In the genomic region with DNA sequence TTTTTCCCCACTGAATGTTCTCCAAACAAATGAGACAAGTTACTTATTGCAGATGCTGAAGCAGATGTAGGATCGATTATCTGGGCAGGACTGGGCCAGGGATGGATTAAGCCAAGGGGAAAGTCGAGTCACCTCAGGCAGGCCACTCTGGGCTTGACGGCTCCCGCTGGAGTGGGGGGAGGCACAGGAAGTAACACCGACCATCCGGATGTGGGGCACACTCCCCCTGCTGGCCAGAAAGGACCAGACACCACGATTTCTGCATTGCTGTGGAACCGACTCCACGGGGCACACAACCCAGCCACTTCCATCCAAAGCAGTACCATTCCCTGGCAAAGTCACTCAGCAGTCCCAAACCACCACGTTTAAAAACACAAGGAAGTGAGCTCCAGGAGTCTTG, we compare ENCODE assay signal across 11 mouse cellular contexts. TPM values are rescaled to one million over a fixed set of nuclear protein-coding genes. Genes with fewer than 3 reads are reported as not detected.
DNase-seq lines count a peak whose midpoint lies in the region; ATAC-seq and TF ChIP-seq lines count a peak whose summit lies in the region.
"Had no signal": no experiment of that assay in that cellular context is flagged by ENCODE, and none has a peak within 500 bp of the region (broad histone marks: within the 10 kb centered on the region; RNA-seq: fewer than 3 reads in every experiment).

No protein-coding gene starts in this region.

- no peaks in the 10 kb centered on the region for H3K9me3 ChIP-seq in hindbrain, postnatal 0 days (ENCODE audit: low read length)
- H3K9me3 ChIP-seq in hindbrain, embryonic 16.5 days (ENCODE audit: control insufficient read depth, low read length) = no peaks in the 10 kb centered on the region
- no peaks in the 10 kb centered on the region for H3K9me3 ChIP-seq in E14TG2a.4 (ENCODE audit: low read length)
- H3K9me3 ChIP-seq in hindbrain, embryonic 13.5 days = no peaks in the 10 kb centered on the region
- H3K9me3 ChIP-seq: embryonic facial prominence, embryonic 12.5 days; liver, embryonic 15.5 days; stomach, embryonic 15.5 days had no signal

- H3K27me3 ChIP-seq in hindbrain, postnatal 0 days (ENCODE audit: insufficient read depth, low read length) = no peaks in the 10 kb centered on the region
- no peaks in the 10 kb centered on the region for H3K27me3 ChIP-seq in hindbrain, embryonic 16.5 days (replicated peaks; ENCODE audit: control insufficient read depth, insufficient read depth, low read length)
- no peaks in the 10 kb centered on the region for H3K27me3 ChIP-seq in E14TG2a.4 (ENCODE audit: insufficient read depth, low read length)
- H3K27me3 ChIP-seq in hindbrain, embryonic 13.5 days = no peaks in the 10 kb centered on the region
- H3K27me3 ChIP-seq: embryonic facial prominence, embryonic 12.5 days; liver, embryonic 15.5 days; stomach, embryonic 15.5 days had no signal

- H3K4me2 ChIP-seq in hindbrain, postnatal 0 days (ENCODE audit: low read depth, low read length) = no peak overlapping the region
- H3K4me2 ChIP-seq in hindbrain, embryonic 16.5 days (ENCODE audit: low read length) = no peak overlapping the region
- H3K4me2 ChIP-seq in hindbrain, embryonic 13.5 days = no peak overlapping the region
- H3K4me2 ChIP-seq: embryonic facial prominence, embryonic 12.5 days; liver, embryonic 15.5 days; stomach, embryonic 15.5 days had no signal

- TF ChIP-seq CTCF in hindbrain, postnatal 0 days (IDR thresholded peaks at IDR 0.05; ENCODE audit: low read depth) = peak; percentile 67
- peak; percentile 41 for TF ChIP-seq CTCF in E14TG2a.4 (conservative IDR thresholded peaks at IDR 0.05; ENCODE audit: low read length)

- H3K4me3 ChIP-seq in hindbrain, postnatal 0 days (ENCODE audit: low read length) = no peak overlapping the region
- H3K4me3 ChIP-seq in hindbrain, embryonic 16.5 days (ENCODE audit: low read length) = no peak overlapping the region
- no peak overlapping the region for H3K4me3 ChIP-seq in E14TG2a.4 (replicated peaks; ENCODE audit: low read length)
- H3K4me3 ChIP-seq in hindbrain, embryonic 13.5 days = no peak overlapping the region
- H3K4me3 ChIP-seq: embryonic facial prominence, embryonic 12.5 days; liver, embryonic 15.5 days; stomach, embryonic 15.5 days had no signal

- H3K27ac ChIP-seq in hindbrain, postnatal 0 days = no peak overlapping the region
- no peak overlapping the region for H3K27ac ChIP-seq in hindbrain, embryonic 16.5 days (ENCODE audit: low read depth, low read length)
- H3K27ac ChIP-seq in hindbrain, embryonic 13.5 days = no peak overlapping the region
- H3K27ac ChIP-seq: embryonic facial prominence, embryonic 12.5 days; liver, embryonic 15.5 days; stomach, embryonic 15.5 days had no signal

- peak; percentile 27 for DNase-seq in hindbrain, postnatal 0 days (ENCODE audit: low spot score)
- DNase-seq in cerebellum, adult 11 months = peak; percentile 3
- peak; percentile 38 to 51 for DNase-seq in left cerebral cortex, postnatal 25 days (ENCODE audit: low spot score in 2 of 2)
- peak; percentile 17 to 36 for DNase-seq in right cerebral cortex, postnatal 36 days (ENCODE audit: low spot score in 2 of 2)

- intact Hi-C loops in left cerebral cortex, postnatal 25 days (cut with DNase I) = loop anchor here (10.0 kb wide), 1 partner anchor 232 kb away; no protein-coding TSS in a partner anchor

- 63% methylated on average over 10 of the region's 10 CpGs for WGBS in hindbrain, postnatal 0 days
- WGBS in hindbrain, embryonic 16.5 days = 74% methylated on average over 10 of the region's 10 CpGs
- WGBS in hindbrain, embryonic 13.5 days = 74% methylated on average over 10 of the region's 10 CpGs

- ATAC-seq in hindbrain, postnatal 0 days = peak; percentile 55; the same call in 1 of the 2 replicates
- ATAC-seq in hindbrain, embryonic 16.5 days = no peak
- peak; percentile 83 for ATAC-seq in granulocyte monocyte progenitor cell, adult 5-6 weeks (replicated peaks; ENCODE audit: poor library complexity, severe bottlenecking)
- no peak for ATAC-seq in hindbrain, embryonic 13.5 days (ENCODE audit: low FRiP score)

- no peak overlapping the region for H3K9ac ChIP-seq in hindbrain, postnatal 0 days (replicated peaks; ENCODE audit: low read length)
- H3K9ac ChIP-seq in hindbrain, embryonic 16.5 days (ENCODE audit: low read depth, low read length) = no peak overlapping the region
- no peak overlapping the region for H3K9ac ChIP-seq in hindbrain, embryonic 13.5 days
- H3K9ac ChIP-seq: embryonic facial prominence, embryonic 12.5 days; liver, embryonic 15.5 days; stomach, embryonic 15.5 days had no signal

- no peaks in the 10 kb centered on the region for H3K36me3 ChIP-seq in hindbrain, postnatal 0 days (ENCODE audit: insufficient read depth, low read length)
- no peaks in the 10 kb centered on the region for H3K36me3 ChIP-seq in hindbrain, embryonic 16.5 days (ENCODE audit: control insufficient read depth, insufficient read depth, low read length)
- no peaks in the 10 kb centered on the region for H3K36me3 ChIP-seq in E14TG2a.4 (ENCODE audit: insufficient read depth, low read length)
- no peaks in the 10 kb centered on the region for H3K36me3 ChIP-seq in hindbrain, embryonic 13.5 days
- H3K36me3 ChIP-seq: embryonic facial prominence, embryonic 12.5 days; liver, embryonic 15.5 days; stomach, embryonic 15.5 days had no signal

- H3K4me1 ChIP-seq in hindbrain, postnatal 0 days (ENCODE audit: insufficient read depth, low read length) = no peaks in the 10 kb centered on the region
- H3K4me1 ChIP-seq in hindbrain, embryonic 16.5 days (ENCODE audit: control insufficient read depth, insufficient read depth, low read depth, low read length) = 0 out of 2 replicates have a peak, but pooled peaks cover 3% of the 10 kb centered on the region
- peaks cover 15% of the 10 kb centered on the region; the same call in 1 of the 2 replicates for H3K4me1 ChIP-seq in E14TG2a.4 (replicated peaks; ENCODE audit: low read depth, low read length)
- no peaks in the 10 kb centered on the region for H3K4me1 ChIP-seq in hindbrain, embryonic 13.5 days (replicated peaks)
- H3K4me1 ChIP-seq: embryonic facial prominence, embryonic 12.5 days; liver, embryonic 15.5 days; stomach, embryonic 15.5 days had no signal

RNA-seq across cellular contexts. Expression of a gene that starts 24.3 kb away (rescaled TPM):
- total RNA-seq in hindbrain, postnatal 0 days (2014; rRNA removed) = 1.3 and 2.5 TPM in 2 replicates
- 2.1 and 3.3 TPM in 2 replicates for polyA plus RNA-seq in hindbrain, postnatal 0 days (2015; fragmentation: Nextera tagmentation; extraction: Ambion mirVana)
- polyA plus RNA-seq in hindbrain, embryonic 16.5 days (2015; fragmentation: Nextera tagmentation; extraction: Ambion mirVana) = 2.2 and 2.4 TPM in 2 replicates
- not detected in 2 replicates for total RNA-seq in granulocyte monocyte progenitor cell, adult 5-6 weeks (2014; fragmentation: Nextera tagmentation)
- total RNA-seq in granulocyte monocyte progenitor cell, adult 5-6 weeks (2017) = not detected in 2 replicates
- total RNA-seq in left cerebral cortex, postnatal 25 days (2021) = 100 to 1,000 TPM; 102 to 107 TPM
- 0.99 and 1.2 TPM in 2 replicates for polyA plus RNA-seq in hindbrain, embryonic 13.5 days (2015; fragmentation: Nextera tagmentation; extraction: Ambion mirVana)

Comparison
In these comparisons a context has a peak if more than half of its experiments do, and no peak if none do; other contexts are left out.
1. ATAC-seq: peak in hindbrain, postnatal 0 days (single experiment) and granulocyte monocyte progenitor cell, adult 5-6 weeks (single experiment); none in hindbrain, embryonic 16.5 days (single experiment) and hindbrain, embryonic 13.5 days (single experiment).
2. RNA of a gene that starts 24.3 kb away (total RNA-seq): 102 to 107 TPM in left cerebral cortex, postnatal 25 days; 1.3 to 2.5 TPM in hindbrain, postnatal 0 days and not detected in granulocyte monocyte progenitor cell, adult 5-6 weeks; every median in the first group is over 10 times any median in the second.
3. Peak in every context shown above with its lines, with median percentiles within 50 percentile points of each other: DNase-seq.